Mouse (Mus musculus) heart, postnatal 0 days (tissue): ENCODE measurements around the gene Six1. TPM values are rescaled to one million over a fixed set of nuclear protein-coding genes. Genes with fewer than 3 reads are reported as not detected.
A peak's percentile ranks its signal among the peaks of the same experiment; 100 is the strongest.

ENCODE experiments used
- ATAC-seq: fragments of 200-750 bp; cut with Nextera tagmentation; 2 replicates; pipeline ENCODE4 v1.8.0; 2017; ENCODE audit warnings: low read depth, moderate number of reproducible peaks, moderate library complexity; ENCODE audit not compliant: insufficient read depth
- DNase-seq: peaks from one replicate; pipeline ENCODE4 v3.0.0-alpha.2; 2016; ENCODE audit warnings: low spot score
- H3K27ac ChIP-seq: fragments of 300-500 bp; sonication (generic); 2 replicates; pipeline ENCODE4 v1.5.1; 2014; ENCODE audit warnings: low read depth, mild to moderate bottlenecking
- H3K27me3 ChIP-seq: fragments of 300-500 bp; sonication (generic); 2 replicates; pipeline ENCODE4 v1.6.1; 2014; ENCODE audit warnings: low read length, mixed read lengths; ENCODE audit not compliant: control insufficient read depth, insufficient read depth
- H3K36me3 ChIP-seq: fragments of 300-500 bp; sonication (generic); replicated peaks from 2 replicates; pipeline ENCODE4 v1.6.1; 2014; ENCODE audit warnings: low read length, mixed read lengths; ENCODE audit not compliant: control insufficient read depth, insufficient read depth
- H3K4me1 ChIP-seq: fragments of 300-500 bp; sonication (generic); 2 replicates; pipeline ENCODE4 v1.6.1; 2014; ENCODE audit warnings: antibody characterized with exemption; ENCODE audit not compliant: control insufficient read depth, insufficient read depth
- H3K4me2 ChIP-seq: fragments of 300-500 bp; sonication (generic); 2 replicates; pipeline ENCODE4 v1.6.1; 2014; ENCODE audit warnings: low read depth, mild to moderate bottlenecking, low read length, moderate library complexity
- H3K4me3 ChIP-seq: fragments of 300-500 bp; sonication (generic); 2 replicates; pipeline ENCODE4 v1.5.1; 2014; ENCODE audit warnings: low read depth, low read length
- H3K9ac ChIP-seq: fragments of 300-500 bp; sonication (generic); replicated peaks from 2 replicates; pipeline ENCODE4 v1.6.1; 2014; ENCODE audit warnings: low read depth, low read length, mixed read lengths
- H3K9me3 ChIP-seq: fragments of 300-500 bp; sonication (generic); replicated peaks from 2 replicates; pipeline ENCODE4 v1.6.1; 2016; ENCODE audit warnings: low read length; ENCODE audit not compliant: control insufficient read depth
- CTCF ChIP-seq: IDR thresholded peaks from 2 replicates; pipeline ENCODE4 v1.5.1; 2016; ENCODE audit warnings: antibody characterized with exemption, control low read depth, low read depth
- EP300 ChIP-seq: IDR thresholded peaks from 2 replicates; pipeline ENCODE4 v1.6.1; 2016; ENCODE audit warnings: antibody characterized with exemption, low read depth
- WGBS: fragments of 180-500 bp; shearing (Covaris S2); extraction: QIAGEN DNeasy Blood & Tissue Kit; methylation state at CpG from one replicate; pipeline ENCODE4 v1.1.7; 2014; 5-methylcytosine and 5-hydroxymethylcytosine counted together
- polyA plus RNA-seq: library from polyadenylated mRNA; unstranded; fragments of >200 nt; fragmentation: Nextera tagmentation; extraction: Ambion mirVana; gene quantifications from 2 replicates; pipeline ENCODE4 v1.2.1, GENCODE M21; 2015
- total RNA-seq: library from RNA; depleted of rRNA; stranded (reverse); fragments of >200 nt; gene quantifications from 2 replicates; pipeline ENCODE4 v1.2.3, GENCODE M21; 2014; ENCODE audit warnings: low replicate concordance

The Six1 gene
- total and polyA plus RNA-seq, 2 experiments from 2014 or later: 0.38 TPM; not detected in 1

DNA sequence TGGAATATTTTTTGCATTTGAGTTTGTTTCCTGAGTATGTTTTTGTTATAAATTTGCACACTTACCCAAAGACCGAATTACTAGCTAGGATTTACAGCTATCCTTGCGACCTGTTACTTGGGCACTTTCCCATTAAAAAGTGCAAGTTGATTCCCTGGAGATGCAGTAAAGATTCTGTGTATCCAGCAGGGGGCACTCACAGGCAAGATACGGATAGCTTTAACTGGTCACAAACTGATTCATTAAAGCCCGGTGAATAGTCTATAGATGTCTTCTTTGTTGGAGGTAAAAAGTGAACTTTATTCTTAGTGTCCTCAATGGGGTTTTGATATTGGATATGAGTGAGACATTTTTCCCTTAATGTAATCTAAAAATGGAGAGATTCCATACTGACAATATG lies 32.7 kb downstream of the Six1 start:
- WGBS: 8% methylated on average over 4 of the region's 4 CpGs
- H3K36me3 ChIP-seq: no peaks in the 10 kb centered on the region
- no peak overlapping the region for H3K27ac ChIP-seq
- DNase-seq (peak; percentile 72), ATAC-seq (no peak)
- TF ChIP-seq EP300: no peak
- peak; percentile 80 for TF ChIP-seq CTCF
- no peak overlapping the region for H3K4me2 ChIP-seq
- no peaks in the 10 kb centered on the region for H3K27me3 ChIP-seq
- no peaks in the 10 kb centered on the region for H3K4me1 ChIP-seq
- H3K9me3 ChIP-seq: no peaks in the 10 kb centered on the region
- no peak overlapping the region for H3K4me3 ChIP-seq
- H3K9ac ChIP-seq: no peak overlapping the region

DNA sequence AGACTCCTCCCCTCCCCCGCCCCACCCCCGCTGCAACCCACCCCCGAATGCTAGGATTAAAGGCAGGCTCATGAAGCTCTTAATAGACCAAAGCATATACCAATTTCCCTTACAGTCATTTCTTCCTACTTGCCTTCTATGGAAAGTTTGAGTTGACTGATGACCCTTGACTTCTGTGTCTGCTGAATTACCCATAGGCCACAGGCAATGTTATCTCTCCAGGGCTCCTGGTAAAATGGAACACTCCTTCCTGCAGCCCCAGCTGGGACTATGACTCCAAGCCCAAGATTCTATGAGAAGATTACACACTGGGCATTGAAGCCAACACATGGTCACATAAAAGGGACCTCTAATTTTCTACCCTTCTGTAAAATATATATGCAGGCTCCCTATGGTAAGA lies 33.3 kb downstream of the Six1 start:
- no peak for DNase-seq
- no peak for TF ChIP-seq EP300
- TF ChIP-seq CTCF: no peak

DNA sequence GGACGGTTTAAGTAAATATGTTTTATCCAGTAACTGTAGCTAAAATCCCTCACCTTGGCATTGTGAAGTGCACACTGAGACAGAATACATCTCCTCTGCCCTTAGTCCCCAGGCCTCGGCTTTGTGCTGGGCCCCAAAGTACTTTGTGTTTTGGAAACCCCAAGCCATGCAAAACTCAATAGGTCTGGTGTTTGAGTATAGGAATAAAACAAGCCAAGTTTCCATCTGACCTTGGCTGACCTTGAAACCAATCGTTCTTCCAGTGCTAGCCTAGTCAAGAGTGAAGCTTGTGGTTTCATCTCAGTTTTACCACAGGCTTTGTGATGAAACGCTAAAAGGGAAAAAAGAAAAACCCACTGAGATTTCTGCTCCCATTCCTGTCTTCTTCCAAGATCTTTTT lies 34.8 kb downstream of the Six1 start:
- no peak for DNase-seq
- no peaks in the 10 kb centered on the region for H3K4me1 ChIP-seq
- WGBS: 63% methylated on average over 4 of the region's 4 CpGs
- no peaks in the 10 kb centered on the region for H3K27me3 ChIP-seq
- H3K4me3 ChIP-seq: no peak overlapping the region
- H3K9me3 ChIP-seq: no peaks in the 10 kb centered on the region
- no peak for ATAC-seq
- H3K27ac ChIP-seq: no peak overlapping the region
- H3K36me3 ChIP-seq: no peaks in the 10 kb centered on the region
- H3K9ac ChIP-seq: no peak overlapping the region
- H3K4me2 ChIP-seq: no peak overlapping the region
- TF ChIP-seq CTCF: no peak
- TF ChIP-seq EP300: no peak

More for the DNA sequence above, 33.3 kb downstream of the Six1 start:
- H3K36me3 ChIP-seq: no peaks in the 10 kb centered on the region
- 19% methylated on average over 3 of the region's 3 CpGs for WGBS
- no peaks in the 10 kb centered on the region for H3K27me3 ChIP-seq
- no peaks in the 10 kb centered on the region for H3K4me1 ChIP-seq
- no peak overlapping the region for H3K9ac ChIP-seq
- H3K4me3 ChIP-seq: no peak overlapping the region
- H3K9me3 ChIP-seq: no peaks in the 10 kb centered on the region
- H3K27ac ChIP-seq: no peak overlapping the region
- H3K4me2 ChIP-seq: no peak overlapping the region
- no peak for ATAC-seq

DNA sequence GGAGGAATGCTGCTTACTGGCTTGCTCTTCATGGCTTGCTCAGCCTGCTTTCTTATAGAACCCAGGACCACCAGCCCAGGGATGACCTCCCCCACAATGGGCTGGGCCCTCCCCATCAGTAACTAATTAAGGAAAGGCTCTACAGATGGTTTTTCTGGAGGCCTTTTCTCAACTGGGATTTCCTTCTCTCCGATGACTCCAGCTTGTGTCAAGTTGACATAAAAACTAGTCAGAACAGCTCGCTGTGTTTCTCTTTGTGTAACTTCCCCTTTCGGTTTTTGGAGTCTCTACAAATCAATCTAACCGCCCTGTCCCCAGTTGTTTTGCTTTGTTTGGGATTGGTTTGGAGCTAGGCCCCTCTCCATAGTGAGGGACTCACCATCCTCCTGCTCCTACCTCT lies 37.5 kb downstream of the Six1 start:
- WGBS: 84% methylated on average over 4 of the region's 4 CpGs
- Histone ChIP-seq H3K27ac (no peak overlapping the region), H3K4me1 (0 out of 2 replicates have a peak, but pooled peaks cover 3% of the 10 kb centered on the region), H3K4me3 (no peak overlapping the region), H3K36me3 (no peaks in the 10 kb centered on the region), H3K9ac (no peak overlapping the region), H3K27me3 (no peaks in the 10 kb centered on the region), H3K9me3 (no peaks in the 10 kb centered on the region), H3K4me2 (no peak overlapping the region)
- ATAC-seq (no peak), DNase-seq (no peak)
- TF ChIP-seq CTCF (no peak), EP300 (no peak)

DNA sequence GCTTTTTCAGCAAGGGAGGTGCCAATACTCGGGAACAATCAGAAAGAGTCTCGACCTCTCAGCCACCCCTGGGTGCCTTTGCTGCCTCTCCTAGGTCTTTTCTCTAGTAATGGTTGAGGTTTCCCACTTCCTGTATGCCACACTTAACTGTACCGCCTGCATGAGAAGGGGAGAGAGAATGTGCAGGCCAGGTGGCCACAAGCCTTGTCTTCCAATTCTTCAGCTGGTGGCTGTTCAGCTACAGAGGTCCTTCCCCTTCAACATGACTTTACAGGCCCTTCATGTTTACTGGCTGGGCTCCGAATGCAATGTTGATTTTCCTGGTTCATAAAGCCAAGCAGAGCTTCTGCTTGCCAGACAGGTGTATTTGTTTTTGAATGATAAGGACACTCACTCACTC lies 39.4 kb downstream of the Six1 start:
- Histone ChIP-seq H3K4me3 (no peak overlapping the region), H3K4me1 (0 out of 2 replicates have a peak, but pooled peaks cover 3% of the 10 kb centered on the region), H3K36me3 (no peaks in the 10 kb centered on the region), H3K9me3 (no peaks in the 10 kb centered on the region), H3K27ac (no peak overlapping the region), H3K9ac (no peak overlapping the region), H3K4me2 (no peak overlapping the region), H3K27me3 (no peaks in the 10 kb centered on the region)
- TF ChIP-seq CTCF (no peak), EP300 (no peak)
- DNase-seq (no peak), ATAC-seq (no peak)
- WGBS: 67% methylated on average over 4 of the region's 4 CpGs

DNA sequence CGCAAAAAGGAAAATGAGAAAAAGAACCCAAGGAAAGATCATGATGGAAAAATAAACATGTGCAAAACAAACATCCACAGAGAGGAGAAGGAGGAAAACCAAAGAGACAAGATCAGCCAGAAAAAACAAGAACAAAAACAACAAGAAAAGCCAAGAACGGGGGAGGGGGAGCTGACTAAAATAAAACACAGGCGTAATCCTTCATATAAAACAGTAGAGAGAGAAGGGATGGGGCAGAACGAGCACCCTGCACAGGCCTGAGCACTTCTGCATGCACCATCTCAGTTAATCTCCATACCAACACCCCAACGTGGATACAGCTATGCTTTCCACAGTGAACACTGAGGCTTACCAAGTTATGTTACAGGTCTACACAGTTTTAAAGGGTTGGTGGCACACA lies 40.9 kb downstream of the Six1 start:
- no peak overlapping the region for H3K4me3 ChIP-seq
- peak overlapping the region; percentile 36; the same call in 1 of the 2 replicates for H3K27ac ChIP-seq
- H3K27me3 ChIP-seq: no peaks in the 10 kb centered on the region
- ATAC-seq (no peak; the same call in 1 of the 2 replicates), DNase-seq (no peak)
- no peaks in the 10 kb centered on the region for H3K9me3 ChIP-seq
- TF ChIP-seq EP300 (no peak), CTCF (no peak)
- H3K9ac ChIP-seq: no peak overlapping the region
- H3K36me3 ChIP-seq: no peaks in the 10 kb centered on the region
- 0 out of 2 replicates have a peak, but pooled peaks cover 3% of the 10 kb centered on the region for H3K4me1 ChIP-seq
- H3K4me2 ChIP-seq: no peak overlapping the region
- 41% methylated on average over 5 of the region's 5 CpGs for WGBS
